Mouse (Mus musculus) ES-Bruce4 (cell line): ENCODE data around the gene Eif4g3. TPM values are rescaled to one million over a fixed set of nuclear protein-coding genes. Genes with fewer than 3 reads are reported as not detected.

ENCODE experiments used
- H3K27ac ChIP-seq: 2 replicates; pipeline ENCODE4 v1.5.1; 2012; ENCODE audit warnings: low read length, inconsistent platforms; ENCODE audit not compliant: insufficient read depth
- H3K27me3 ChIP-seq: 2 replicates; pipeline ENCODE4 v1.6.1; 2012; ENCODE audit warnings: mild to moderate bottlenecking, low read length, inconsistent platforms; ENCODE audit not compliant: control insufficient read depth, poor library complexity, insufficient read depth, severe bottlenecking
- H3K36me3 ChIP-seq: 2 replicates; pipeline ENCODE4 v1.6.1; 2012; ENCODE audit warnings: inconsistent platforms, mild to moderate bottlenecking, low read length, moderate library complexity; ENCODE audit not compliant: control insufficient read depth, poor library complexity, insufficient read depth, severe bottlenecking
- H3K4me1 ChIP-seq: one replicate; pipeline ENCODE4 v1.8.1; 2011; ENCODE audit warnings: low read length; ENCODE audit not compliant: control insufficient read depth, insufficient read depth
- H3K4me3 ChIP-seq: 2 replicates; pipeline ENCODE4 v1.5.1; 2011; ENCODE audit warnings: low read depth, mild to moderate bottlenecking, low read length
- H3K9ac ChIP-seq: 2 replicates; pipeline ENCODE4 v1.6.1; 2012; ENCODE audit warnings: low read depth, mild to moderate bottlenecking, inconsistent platforms; ENCODE audit not compliant: poor library complexity, severe bottlenecking
- H3K9me3 ChIP-seq: replicated peaks from 2 replicates; pipeline ENCODE4 v1.6.1; 2012; ENCODE audit warnings: mild to moderate bottlenecking, low read length, inconsistent platforms; ENCODE audit not compliant: control insufficient read depth, poor library complexity, insufficient read depth, severe bottlenecking
- CTCF ChIP-seq: IDR thresholded peaks from one replicate; pipeline ENCODE4 v1.8.1; 2011; ENCODE audit warnings: low read depth, low read length
- EP300 ChIP-seq: IDR thresholded peaks from 2 replicates; pipeline ENCODE4 v1.6.1; 2011; ENCODE audit warnings: low read depth, low read length; ENCODE audit not compliant: insufficient read depth
- POLR2A ChIP-seq: IDR thresholded peaks from one replicate; pipeline ENCODE4 v1.8.1; 2011; ENCODE audit warnings: low read length; ENCODE audit not compliant: insufficient read depth
- polyA plus RNA-seq: library from polyadenylated mRNA; stranded (reverse); fragments of >200 nt; gene quantifications from 2 replicates; pipeline ENCODE4 v1.2.4, GENCODE M21; 2011; ENCODE audit warnings: low read depth; ENCODE audit not compliant: missing spikeins, insufficient read depth, insufficient read length

The Eif4g3 gene
- polyA plus RNA-seq, 1 experiment = 71.7 TPM

DNA sequence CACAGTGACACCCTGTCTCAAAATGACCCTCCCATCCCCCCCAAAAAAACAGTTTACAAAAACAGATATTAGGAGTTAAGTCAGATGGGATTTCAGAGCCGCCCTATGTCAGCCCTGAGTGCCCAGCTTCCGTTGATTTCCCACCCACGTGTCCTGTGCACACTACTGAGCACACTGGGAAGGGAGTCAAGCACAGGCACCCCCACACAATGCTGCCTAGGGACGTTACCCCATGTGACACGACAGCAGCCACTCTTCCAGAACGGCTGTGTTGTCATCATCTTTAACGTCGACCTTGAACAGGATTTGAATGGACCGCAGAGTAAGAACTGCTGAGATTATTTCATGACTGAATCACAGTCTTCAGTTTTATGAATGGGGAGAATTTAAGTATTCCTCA is 138.4 kb downstream of the Eif4g3 start:
- Histone ChIP-seq H3K9me3 (no peaks in the 10 kb centered on the region), H3K4me1 (no peaks in the 10 kb centered on the region), H3K4me3 (no peak overlapping the region), H3K27ac (no peak overlapping the region), H3K36me3 (no peaks in the 10 kb centered on the region), H3K27me3 (no peaks in the 10 kb centered on the region), H3K9ac (no peak overlapping the region)
- no peak for TF ChIP-seq POLR2A
- no peak for TF ChIP-seq CTCF

DNA sequence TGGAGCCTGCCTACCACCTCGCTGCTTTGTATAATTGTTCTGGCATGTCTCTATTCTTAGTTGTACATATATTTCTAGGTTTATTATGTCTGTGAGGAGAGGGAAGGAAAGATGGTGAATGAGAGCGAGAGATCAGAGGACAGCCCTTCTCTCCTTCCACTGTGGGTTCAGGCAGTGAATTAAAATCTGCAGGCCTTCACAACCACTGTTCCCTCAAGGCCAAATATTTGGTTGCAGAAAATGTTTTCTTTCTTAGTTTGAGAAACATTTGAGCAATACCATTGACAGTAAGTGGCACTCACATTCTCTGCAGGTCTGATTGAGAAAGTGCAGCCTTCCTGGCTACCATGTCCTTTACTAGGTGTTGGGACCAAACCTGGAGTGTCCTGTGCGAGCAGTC is 138.9 kb downstream of the Eif4g3 start:
- Histone ChIP-seq H3K27me3 (no peaks in the 10 kb centered on the region), H3K36me3 (no peaks in the 10 kb centered on the region), H3K4me3 (no peak overlapping the region), H3K9me3 (no peaks in the 10 kb centered on the region), H3K9ac (no peak overlapping the region), H3K27ac (no peak overlapping the region), H3K4me1 (no peaks in the 10 kb centered on the region)
- no peak for TF ChIP-seq CTCF
- TF ChIP-seq POLR2A = no peak
- no peak for TF ChIP-seq EP300

DNA sequence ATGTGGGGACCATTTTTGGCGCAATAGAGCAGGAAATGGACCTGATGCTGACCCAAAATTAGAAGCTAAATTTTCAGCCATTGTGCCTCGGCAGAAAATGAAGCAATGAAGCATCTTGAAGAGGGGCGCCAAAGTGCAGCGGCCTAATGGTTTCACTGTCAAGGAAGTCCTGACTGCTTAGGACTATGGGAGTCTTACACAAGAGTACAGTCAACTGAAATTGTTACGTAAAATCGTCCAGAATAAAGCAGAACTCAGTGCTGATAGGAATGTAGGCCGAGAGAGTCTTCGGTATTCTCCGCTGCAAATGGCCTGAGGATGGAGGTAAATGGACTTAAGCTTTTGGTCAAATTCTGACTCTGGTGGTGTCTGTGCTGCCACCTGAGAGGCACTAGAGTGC is 140.5 kb downstream of the Eif4g3 start:
- no peaks in the 10 kb centered on the region for H3K9me3 ChIP-seq
- no peak overlapping the region for H3K4me3 ChIP-seq
- H3K4me1 ChIP-seq = no peaks in the 10 kb centered on the region
- H3K9ac ChIP-seq = no peak overlapping the region
- no peaks in the 10 kb centered on the region for H3K36me3 ChIP-seq
- no peaks in the 10 kb centered on the region for H3K27me3 ChIP-seq
- TF ChIP-seq EP300 (no peak), CTCF (no peak), POLR2A (no peak)
- no peak overlapping the region for H3K27ac ChIP-seq

DNA sequence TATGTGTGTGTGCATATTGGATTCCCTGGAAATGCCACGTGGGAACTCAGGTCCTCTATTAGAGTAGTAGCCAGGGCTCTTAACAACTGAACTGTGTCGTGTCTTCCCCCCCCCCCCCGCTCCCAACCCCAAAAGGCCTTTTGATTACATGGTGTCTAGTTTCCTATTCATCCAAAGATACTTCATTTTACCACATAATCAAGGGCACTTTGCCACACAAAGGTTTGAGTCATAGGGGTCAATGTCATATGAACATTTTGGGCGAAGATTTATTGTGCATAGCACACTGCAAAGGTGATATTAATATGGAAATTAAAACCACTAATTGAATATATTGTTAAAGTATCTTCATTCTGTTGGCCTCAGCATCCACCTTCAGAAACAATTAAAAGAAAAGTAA is 144.5 kb downstream of the Eif4g3 start:
- Histone ChIP-seq H3K36me3 (no peaks in the 10 kb centered on the region), H3K9me3 (no peaks in the 10 kb centered on the region), H3K27me3 (no peaks in the 10 kb centered on the region), H3K4me1 (no peaks in the 10 kb centered on the region), H3K9ac (no peak overlapping the region), H3K4me3 (no peak overlapping the region), H3K27ac (no peak overlapping the region)
- TF ChIP-seq EP300 (no peak), POLR2A (no peak), CTCF (no peak)

DNA sequence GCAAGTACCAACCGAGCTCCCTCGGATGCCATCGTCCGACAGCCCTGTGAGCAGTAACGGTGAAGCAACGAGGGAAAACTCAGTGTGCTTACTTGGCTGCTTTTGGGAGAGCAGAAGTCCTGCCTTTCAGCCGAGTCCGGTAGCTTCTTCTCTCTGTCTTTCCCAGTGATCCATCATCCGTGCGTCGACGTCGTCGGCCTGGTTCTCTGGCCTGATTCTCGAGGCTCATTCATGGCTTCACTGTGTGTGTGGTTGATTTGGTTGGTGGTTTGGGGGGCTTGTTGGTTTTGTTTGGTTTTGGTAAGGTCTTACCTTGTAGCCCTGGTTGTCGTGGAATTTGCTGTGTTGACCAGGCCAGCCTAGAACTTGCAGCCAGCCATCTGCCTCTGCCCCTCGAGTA is 145.0 kb downstream of the Eif4g3 start:
- no peak overlapping the region for H3K4me3 ChIP-seq
- no peaks in the 10 kb centered on the region for H3K4me1 ChIP-seq
- no peaks in the 10 kb centered on the region for H3K9me3 ChIP-seq
- no peak overlapping the region for H3K27ac ChIP-seq
- H3K36me3 ChIP-seq = no peaks in the 10 kb centered on the region
- no peaks in the 10 kb centered on the region for H3K27me3 ChIP-seq
- no peak for TF ChIP-seq EP300
- no peak for TF ChIP-seq CTCF
- TF ChIP-seq POLR2A = no peak
- no peak overlapping the region for H3K9ac ChIP-seq

DNA sequence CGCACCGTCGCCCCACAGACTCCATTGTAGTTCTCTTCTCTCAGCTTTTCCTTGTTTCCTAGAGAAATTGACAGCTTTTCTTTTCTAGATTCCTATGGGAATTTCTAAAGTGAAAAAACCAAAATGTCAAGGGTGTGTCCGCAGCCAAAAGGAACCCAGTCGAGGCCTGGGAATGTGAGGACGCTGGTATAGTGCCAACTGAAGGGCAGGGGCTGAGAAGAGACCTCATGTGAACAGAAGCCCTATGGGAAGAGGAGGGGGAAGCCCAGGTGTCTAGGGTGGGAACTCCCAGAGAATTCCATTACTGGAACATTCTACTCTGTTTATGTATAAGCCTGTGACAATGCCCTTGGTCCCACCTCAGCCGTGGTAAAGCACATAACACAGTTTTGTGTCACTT is 145.4 kb downstream of the Eif4g3 start:
- Histone ChIP-seq H3K27me3 (no peaks in the 10 kb centered on the region), H3K4me3 (no peak overlapping the region), H3K36me3 (no peaks in the 10 kb centered on the region), H3K27ac (no peak overlapping the region), H3K9me3 (no peaks in the 10 kb centered on the region), H3K4me1 (no peaks in the 10 kb centered on the region), H3K9ac (no peak overlapping the region)
- TF ChIP-seq EP300 (no peak), CTCF (no peak), POLR2A (no peak)

DNA sequence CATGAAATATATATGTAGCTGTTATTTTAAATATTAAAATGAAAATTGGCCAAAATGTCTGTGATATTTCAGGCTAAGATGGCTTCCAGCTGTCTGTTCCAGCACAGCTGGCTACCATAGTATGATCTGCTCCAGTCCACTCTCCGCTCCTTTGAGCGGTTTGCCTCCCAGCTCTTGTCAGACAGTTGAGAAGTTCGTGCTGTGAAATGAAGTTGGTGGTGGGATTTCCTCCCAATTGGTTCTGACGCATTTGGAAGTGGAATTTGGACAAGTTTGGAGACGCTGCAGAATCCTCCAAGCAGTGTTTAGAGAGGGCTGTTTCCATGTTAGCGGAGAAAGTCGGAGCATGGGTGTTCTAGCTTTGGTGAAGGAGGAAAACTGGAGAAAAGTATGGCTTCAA is 148.5 kb downstream of the Eif4g3 start:
- H3K27ac ChIP-seq = no peak overlapping the region
- TF ChIP-seq POLR2A = no peak
- TF ChIP-seq CTCF = no peak
- no peak for TF ChIP-seq EP300

More for the DNA sequence above, 148.5 kb downstream of the Eif4g3 start:
- no peak overlapping the region for H3K4me3 ChIP-seq
- no peaks in the 10 kb centered on the region for H3K4me1 ChIP-seq
- no peaks in the 10 kb centered on the region for H3K36me3 ChIP-seq
- H3K27me3 ChIP-seq = no peaks in the 10 kb centered on the region
- H3K9ac ChIP-seq = no peak overlapping the region
- no peaks in the 10 kb centered on the region for H3K9me3 ChIP-seq
